ENCODE assay signal across 8 mouse cellular contexts in genomic region chr14:25769626-25770306, GRCm38 (mm10). TPM values are rescaled to one million over a fixed set of nuclear protein-coding genes. Genes with fewer than 3 reads are reported as not detected.
DNase-seq lines count a peak whose midpoint lies in the region; ATAC-seq and TF ChIP-seq lines count a peak whose summit lies in the region.

No protein-coding gene starts in this region.

- H3K27me3 ChIP-seq in lung, embryonic 15.5 days = no peaks in the 10 kb centered on the region
- no peaks in the 10 kb centered on the region; the same call in 1 of the 2 replicates for H3K27me3 ChIP-seq in forebrain, embryonic 11.5 days (ENCODE audit: control insufficient read depth, insufficient read depth, low read length)
- no peaks in the 10 kb centered on the region for H3K27me3 ChIP-seq in limb, embryonic 11.5 days (ENCODE audit: control insufficient read depth, insufficient read depth, low read length)

- peaks cover 56% of the 10 kb centered on the region for H3K4me1 ChIP-seq in lung, embryonic 15.5 days
- H3K4me1 ChIP-seq in lung, adult 2 months (ENCODE audit: control insufficient read depth, insufficient read depth, low read length) = peaks cover 13% of the 10 kb centered on the region
- H3K4me1 ChIP-seq in forebrain, embryonic 11.5 days (replicated peaks; ENCODE audit: control insufficient read depth, insufficient read depth, low read length) = peaks cover 27% of the 10 kb centered on the region
- H3K4me1 ChIP-seq in limb, embryonic 11.5 days (ENCODE audit: control insufficient read depth, insufficient read depth, low read length) = peaks cover 41% of the 10 kb centered on the region

- H3K36me3 ChIP-seq in lung, embryonic 15.5 days = no peaks in the 10 kb centered on the region
- H3K36me3 ChIP-seq in forebrain, embryonic 11.5 days (ENCODE audit: control insufficient read depth, insufficient read depth, low read length) = no peaks in the 10 kb centered on the region
- H3K36me3 ChIP-seq in limb, embryonic 11.5 days (ENCODE audit: control insufficient read depth, insufficient read depth, low read length) = no peaks in the 10 kb centered on the region

- H3K4me2 ChIP-seq in lung, embryonic 15.5 days = peak overlapping the region; percentile 91; the same call in 1 of the 2 replicates
- H3K4me2 ChIP-seq in forebrain, embryonic 11.5 days (ENCODE audit: low read depth, low read length, severe bottlenecking) = peak overlapping the region; percentile 99
- H3K4me2 ChIP-seq in limb, embryonic 11.5 days (ENCODE audit: low read depth, severe bottlenecking) = peak overlapping the region; percentile 97

- no peak overlapping the region for H3K4me3 ChIP-seq in lung, embryonic 15.5 days
- no peak overlapping the region for H3K4me3 ChIP-seq in lung, adult 2 months (replicated peaks; ENCODE audit: extremely low read depth, low read depth, low read length)
- peak overlapping the region; percentile 61; the same call in 1 of the 2 replicates for H3K4me3 ChIP-seq in forebrain, embryonic 11.5 days (ENCODE audit: low read depth, low read length)
- H3K4me3 ChIP-seq in limb, embryonic 11.5 days (ENCODE audit: low read depth, low read length) = no peak overlapping the region

- 29% methylated on average over 6 of the region's 8 CpGs for WGBS in lung, embryonic 15.5 days
- WGBS in lung, adult 2 months = 50% methylated on average over 8 of the region's 8 CpGs
- 19% methylated on average over 5 of the region's 8 CpGs for WGBS in forebrain, embryonic 11.5 days
- 9% methylated on average over 8 of the region's 8 CpGs for WGBS in limb, embryonic 11.5 days

- ATAC-seq in lung, embryonic 15.5 days (ENCODE audit: borderline replicate concordance, extremely low read depth, low FRiP score, low TSS enrichment) = no peak
- ATAC-seq in forebrain, embryonic 11.5 days (replicated peaks; ENCODE audit: low FRiP score) = 0 out of 2 replicates have a peak, but pooled peaks have one; percentile 15
- peak; percentile 49 for ATAC-seq in limb, embryonic 11.5 days (ENCODE audit: insufficient number of reproducible peaks, low FRiP score, low TSS enrichment, low read depth)

- no peaks in the 10 kb centered on the region for H3K9me3 ChIP-seq in lung, embryonic 15.5 days
- H3K9me3 ChIP-seq in forebrain, embryonic 11.5 days (ENCODE audit: control insufficient read depth, low read length) = no peaks in the 10 kb centered on the region
- no peaks in the 10 kb centered on the region for H3K9me3 ChIP-seq in limb, embryonic 11.5 days (ENCODE audit: control insufficient read depth, low read length)

- TF ChIP-seq POLR2A in lung, adult 2 months (IDR thresholded peaks at IDR 0.05; ENCODE audit: borderline replicate concordance, extremely low read depth, low read depth, low read length) = no peak

- no peak for DNase-seq in lung, adult 2 months
- peak; percentile 66 for DNase-seq in forebrain, embryonic 11.5 days (ENCODE audit: low spot score)
- peak; percentile 74 for DNase-seq in limb, embryonic 11.5 days (ENCODE audit: low spot score)
- DNase-seq in retina, postnatal 1 day = peak; percentile 71
- DNase-seq in spleen, postnatal 10 days (ENCODE audit: low spot score in 2 of 2) = no peak
- no peak for DNase-seq in kidney, postnatal 4 days
- DNase-seq in kidney, postnatal 25 days = no peak

- H3K9ac ChIP-seq in lung, embryonic 15.5 days = no peak overlapping the region
- no peak overlapping the region for H3K9ac ChIP-seq in forebrain, embryonic 11.5 days (ENCODE audit: low read length)
- H3K9ac ChIP-seq in limb, embryonic 11.5 days (ENCODE audit: low read length) = no peak overlapping the region; the same call in 1 of the 2 replicates

- H3K27ac ChIP-seq in lung, embryonic 15.5 days = peak overlapping the region; percentile 46; the same call in 1 of the 2 replicates
- H3K27ac ChIP-seq in forebrain, embryonic 11.5 days (ENCODE audit: low read depth, low read length) = no peak overlapping the region
- peak overlapping the region; percentile 59; the same call in 1 of the 2 replicates for H3K27ac ChIP-seq in limb, embryonic 11.5 days (replicated peaks; ENCODE audit: low read depth, low read length)

- no peak for TF ChIP-seq CTCF in lung, adult 2 months (IDR thresholded peaks at IDR 0.05; ENCODE audit: insufficient read depth, low read length)

RNA-seq across cellular contexts. Expression of gene Zcchc24, which starts 0.9 kb away (rescaled TPM):
- 21.4 and 22.4 TPM in 2 replicates for polyA plus RNA-seq in lung, embryonic 15.5 days (2015; fragmentation: Nextera tagmentation; extraction: Ambion mirVana)
- 41.7 and 44.9 TPM in 2 replicates for polyA plus RNA-seq in lung, adult 2 months (2012; rRNA removed)
- 12.8 and 15.2 TPM in 2 replicates for polyA plus RNA-seq in forebrain, embryonic 11.5 days (2014; fragmentation: Nextera tagmentation; extraction: Ambion mirVana)
- 19.5 and 21.8 TPM in 2 replicates for polyA plus RNA-seq in limb, embryonic 11.5 days (2014; fragmentation: Nextera tagmentation; extraction: Ambion mirVana)

Comparison
In these comparisons a context has a peak if more than half of its experiments do, and no peak if none do; other contexts are left out.
1. DNase-seq: peak in forebrain, embryonic 11.5 days (single experiment), limb, embryonic 11.5 days (single experiment) and retina, postnatal 1 day (single experiment); none in lung, adult 2 months (single experiment), spleen, postnatal 10 days (0 of 2), kidney, postnatal 4 days (0 of 2) and kidney, postnatal 25 days (0 of 2).
2. Peak in every context shown above with its lines, with median percentiles within 50 percentile points of each other: H3K4me2 ChIP-seq.